ENCODE assay signal across 28 mouse cellular contexts in the genomic region with DNA sequence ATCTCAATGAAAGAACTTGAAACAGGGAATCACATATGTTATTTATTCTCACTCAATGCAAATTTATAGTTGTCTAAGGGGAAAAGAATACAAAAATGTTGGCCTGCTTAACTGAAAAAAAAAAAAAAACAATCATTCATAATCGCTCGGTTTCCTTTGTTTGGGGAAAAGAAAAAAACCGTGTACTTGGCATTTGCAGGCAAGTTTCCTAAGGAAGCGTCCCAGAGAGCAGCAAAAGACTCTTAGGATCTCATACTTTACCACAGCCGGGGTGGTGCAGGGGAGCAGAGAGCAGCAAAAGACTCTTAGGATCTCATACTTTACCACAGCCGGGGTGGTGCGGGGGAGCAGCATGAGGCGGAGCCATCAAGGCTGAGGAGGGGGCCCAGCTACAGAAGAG. TPM values are rescaled to one million over a fixed set of nuclear protein-coding genes. Genes with fewer than 3 reads are reported as not detected.
DNase-seq lines count a peak whose midpoint lies in the region; ATAC-seq and TF ChIP-seq lines count a peak whose summit lies in the region.
"Had no signal": no experiment of that assay in that cellular context is flagged by ENCODE, and none has a peak within 500 bp of the region (broad histone marks: within the 10 kb centered on the region; RNA-seq: fewer than 3 reads in every experiment).

No protein-coding gene starts in this region.

- peak overlapping the region; percentile 41; the same call in 1 of the 2 replicates for H3K27ac ChIP-seq in embryonic facial prominence, embryonic 14.5 days (replicated peaks; ENCODE audit: low read depth, low read length)
- H3K27ac ChIP-seq in embryonic facial prominence, embryonic 10.5 days (replicated peaks): no peak overlapping the region
- H3K27ac ChIP-seq in kidney, adult 2 months (ENCODE audit: insufficient read depth, low read depth, low read length): no peak overlapping the region
- no peak overlapping the region for H3K27ac ChIP-seq in lung, embryonic 14.5 days (ENCODE audit: low read depth)
- H3K27ac ChIP-seq: embryonic facial prominence, embryonic 13.5 days; forebrain, embryonic 13.5 days; forebrain, embryonic 15.5 days had no signal

- ATAC-seq in embryonic facial prominence, embryonic 14.5 days (ENCODE audit: low read depth): no peak
- no peak for ATAC-seq in lung, embryonic 14.5 days (ENCODE audit: insufficient read depth)
- ATAC-seq: activated CD4-positive, CD25-positive, alpha-beta regulatory T cell, adult 4 months; CD4-positive, CD25-positive, alpha-beta regulatory T cell, adult 4 months; forebrain, embryonic 13.5 days; forebrain, embryonic 15.5 days; Patski had no signal

- no peak overlapping the region for H3K4me3 ChIP-seq in embryonic facial prominence, embryonic 14.5 days (ENCODE audit: low read depth, low read length)
- H3K4me3 ChIP-seq in embryonic facial prominence, embryonic 10.5 days: no peak overlapping the region
- no peak overlapping the region for H3K4me3 ChIP-seq in kidney, adult 2 months (ENCODE audit: insufficient read depth, low read depth, low read length)
- H3K4me3 ChIP-seq in lung, embryonic 14.5 days (ENCODE audit: low read depth, low read length): no peak overlapping the region
- H3K4me3 ChIP-seq: embryonic facial prominence, embryonic 13.5 days; forebrain, embryonic 13.5 days; forebrain, embryonic 15.5 days had no signal

- H3K4me1 ChIP-seq in embryonic facial prominence, embryonic 14.5 days (ENCODE audit: control insufficient read depth, insufficient read depth, low read length): no peaks in the 10 kb centered on the region
- H3K4me1 ChIP-seq in embryonic facial prominence, embryonic 10.5 days: no peaks in the 10 kb centered on the region; the same call in 1 of the 2 replicates
- no peaks in the 10 kb centered on the region for H3K4me1 ChIP-seq in kidney, adult 2 months (ENCODE audit: control insufficient read depth, insufficient read depth, low read length)
- no peaks in the 10 kb centered on the region for H3K4me1 ChIP-seq in lung, embryonic 14.5 days (ENCODE audit: insufficient read depth)
- H3K4me1 ChIP-seq: forebrain, embryonic 13.5 days; forebrain, embryonic 15.5 days had no signal

- TF ChIP-seq CTCF in kidney, adult 2 months (conservative IDR thresholded peaks at IDR 0.05; ENCODE audit: insufficient read depth, insufficient read length, low read depth, low read length): no peak
- TF ChIP-seq CTCF in lung, embryonic 14.5 days (IDR thresholded peaks at IDR 0.05; ENCODE audit: low read depth): no peak

- H3K9me3 ChIP-seq in embryonic facial prominence, embryonic 14.5 days (ENCODE audit: control insufficient read depth, low read length): no peaks in the 10 kb centered on the region
- no peaks in the 10 kb centered on the region for H3K9me3 ChIP-seq in embryonic facial prominence, embryonic 10.5 days
- H3K9me3 ChIP-seq in lung, embryonic 14.5 days (ENCODE audit: low read depth, low read length): no peaks in the 10 kb centered on the region
- H3K9me3 ChIP-seq: embryonic facial prominence, embryonic 13.5 days; forebrain, embryonic 13.5 days; forebrain, embryonic 15.5 days; G1E had no signal

- H3K4me2 ChIP-seq in embryonic facial prominence, embryonic 14.5 days (ENCODE audit: low read depth, low read length): no peak overlapping the region
- no peak overlapping the region for H3K4me2 ChIP-seq in lung, embryonic 14.5 days
- H3K4me2 ChIP-seq: embryonic facial prominence, embryonic 13.5 days; forebrain, embryonic 13.5 days; forebrain, embryonic 15.5 days had no signal

- no peak overlapping the region for H3K9ac ChIP-seq in embryonic facial prominence, embryonic 14.5 days (ENCODE audit: low read depth, low read length)
- no peak overlapping the region for H3K9ac ChIP-seq in lung, embryonic 14.5 days
- H3K9ac ChIP-seq: embryonic facial prominence, embryonic 13.5 days; forebrain, embryonic 13.5 days; forebrain, embryonic 15.5 days had no signal

- no peaks in the 10 kb centered on the region for H3K27me3 ChIP-seq in embryonic facial prominence, embryonic 14.5 days (replicated peaks; ENCODE audit: control insufficient read depth, insufficient read depth, low read length)
- H3K27me3 ChIP-seq in embryonic facial prominence, embryonic 10.5 days (replicated peaks; ENCODE audit: low read depth, poor library complexity, severe bottlenecking): no peaks in the 10 kb centered on the region
- H3K27me3 ChIP-seq in kidney, adult 2 months (replicated peaks; ENCODE audit: control insufficient read depth, insufficient read depth, low read length): no peaks in the 10 kb centered on the region
- no peaks in the 10 kb centered on the region for H3K27me3 ChIP-seq in lung, embryonic 14.5 days (ENCODE audit: insufficient read depth, low read length)
- H3K27me3 ChIP-seq: CH12.LX; embryonic facial prominence, embryonic 13.5 days; forebrain, embryonic 13.5 days; forebrain, embryonic 15.5 days; Patski had no signal

- WGBS in embryonic facial prominence, embryonic 14.5 days: 39% methylated on average over 8 of the region's 8 CpGs
- 78% methylated on average over 8 of the region's 8 CpGs for WGBS in embryonic facial prominence, embryonic 10.5 days
- WGBS in kidney, adult 2 months: 65% methylated on average over 8 of the region's 8 CpGs
- 53% methylated on average over 8 of the region's 8 CpGs for WGBS in lung, embryonic 14.5 days

- H3K36me3 ChIP-seq in embryonic facial prominence, embryonic 14.5 days (ENCODE audit: control insufficient read depth, insufficient read depth, low read length): no peaks in the 10 kb centered on the region
- H3K36me3 ChIP-seq in embryonic facial prominence, embryonic 10.5 days (replicated peaks): no peaks in the 10 kb centered on the region
- no peaks in the 10 kb centered on the region for H3K36me3 ChIP-seq in kidney, adult 2 months (ENCODE audit: control insufficient read depth, insufficient read depth, low read length)
- no peaks in the 10 kb centered on the region for H3K36me3 ChIP-seq in lung, embryonic 14.5 days (ENCODE audit: insufficient read depth)
- H3K36me3 ChIP-seq: embryonic facial prominence, embryonic 13.5 days; forebrain, embryonic 15.5 days; G1E had no signal

- DNase-seq in embryonic facial prominence, embryonic 14.5 days (ENCODE audit: low spot score): peak; percentile 70
- no peak for DNase-seq in embryonic facial prominence, embryonic 10.5 days (ENCODE audit: low spot score)
- peak; percentile 51 for DNase-seq in kidney, adult 2 months
- no peak for DNase-seq in kidney, adult 9 months
- peak; percentile 8 to 39 for DNase-seq in kidney, postnatal 25 days
- DNase-seq in kidney, adult 11 months: no peak
- DNase-seq in lung, embryonic 14.5 days: peak; percentile 32
- no peak for DNase-seq in lung, postnatal 4 days
- DNase-seq: adrenal gland, adult 8-10 months; adrenal gland, postnatal 14 days; adrenal gland, postnatal 36 days; B cell, adult 2 months; cerebellum, adult 11-12 months; cerebellum, adult 2 months; cerebellum, adult 9-10 months; cerebellum, postnatal 10 days; cerebellum, postnatal 25 days had no signal

- TF ChIP-seq POLR2A in kidney, adult 2 months (IDR thresholded peaks at IDR 0.05; ENCODE audit: low read depth, low read length): no peak

RNA-seq across cellular contexts. Expression of a gene that starts 16.3 kb away (rescaled TPM):
- polyA plus RNA-seq in embryonic facial prominence, embryonic 14.5 days (2014; fragmentation: Nextera tagmentation; extraction: Ambion mirVana): not detected in 2 replicates
- not detected in 2 replicates for polyA plus RNA-seq in embryonic facial prominence, embryonic 10.5 days (2016; fragmentation: Nextera tagmentation; extraction: Ambion mirVana)
- polyA plus RNA-seq in kidney, adult 2 months (2012; rRNA removed): not detected in 2 replicates
- not detected in 2 replicates for polyA plus RNA-seq in lung, embryonic 14.5 days (2014; fragmentation: Nextera tagmentation; extraction: Ambion mirVana)
- polyA plus RNA-seq: activated CD4-positive, CD25-positive, alpha-beta regulatory T cell, adult 4 months; CD4-positive, CD25-positive, alpha-beta regulatory T cell, adult 4 months; cerebellum, adult 2 months; cortical plate, adult 2 months; embryonic facial prominence, embryonic 11.5 days; embryonic facial prominence, embryonic 13.5 days; forebrain, embryonic 11.5 days; forebrain, embryonic 13.5 days; forebrain, embryonic 15.5 days; G1E; Patski had no signal

Comparison
In these comparisons a context has a peak if more than half of its experiments do, and no peak if none do; other contexts are left out.
1. DNase-seq: peak in embryonic facial prominence, embryonic 14.5 days (single experiment), kidney, adult 2 months (single experiment), kidney, postnatal 25 days (2 of 2) and lung, embryonic 14.5 days (single experiment); none in embryonic facial prominence, embryonic 10.5 days (single experiment), kidney, adult 9 months (single experiment), kidney, adult 11 months (single experiment) and lung, postnatal 4 days (0 of 2).